Mouse (Mus musculus): ENCODE data around the gene Itpr1. TPM values are rescaled to one million over a fixed set of nuclear protein-coding genes. Genes with fewer than 3 reads are reported as not detected.

The Itpr1 gene
- polyA plus RNA-seq, 1 experiment: 68.2 TPM

DNA sequence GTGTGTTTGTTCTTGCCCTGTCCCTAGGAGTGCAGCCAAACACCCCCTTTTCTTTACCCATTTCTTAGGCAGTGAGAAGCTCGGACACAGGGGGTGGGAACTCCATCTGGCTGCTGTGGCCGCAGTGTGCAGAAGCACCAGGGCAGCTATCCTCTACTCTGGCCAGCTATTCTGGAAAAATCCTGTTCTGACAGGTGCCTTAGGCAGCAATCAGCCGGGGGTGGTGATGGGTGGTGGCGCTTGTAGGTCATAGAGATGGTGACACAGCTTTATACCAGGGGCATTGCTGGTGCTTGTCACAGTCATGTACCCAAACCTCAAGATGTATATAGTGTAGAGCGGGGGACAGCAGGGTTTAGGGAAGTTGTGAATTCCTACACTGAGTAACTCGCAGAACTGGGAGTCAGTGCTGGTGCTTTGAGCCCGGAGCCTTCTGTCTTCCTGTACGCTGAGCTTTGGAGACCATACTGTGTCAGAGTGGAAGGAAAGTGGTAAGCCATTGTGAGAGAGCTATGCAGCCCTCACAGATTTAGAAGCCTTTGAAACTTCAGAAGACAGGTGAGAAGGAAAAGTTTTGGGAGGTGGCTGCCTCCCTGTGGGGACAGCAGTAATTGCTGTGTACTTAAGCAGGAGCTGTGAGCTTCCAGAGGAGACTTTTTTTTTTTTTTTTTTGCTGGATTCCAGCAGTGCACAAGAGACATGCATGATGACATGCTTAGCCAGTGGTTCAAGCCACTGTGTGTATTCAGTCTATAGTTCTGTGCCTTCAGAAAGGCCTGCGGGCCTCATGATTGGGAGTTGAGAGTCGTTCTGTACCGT, 19.2 kb downstream of the Itpr1 start:
- TF ChIP-seq POLR2A (IDR thresholded peaks at IDR 0.05; ENCODE audit: low read depth, low read length) (no peak), CTCF (conservative IDR thresholded peaks at IDR 0.05; ENCODE audit: insufficient read depth, insufficient read length, low read depth, low read length) (peak; percentile 37; the same call in 1 of the 2 replicates)
- peaks cover 72% of the 10 kb centered on the region for H3K4me1 ChIP-seq (ENCODE audit: control insufficient read depth, insufficient read depth, low read length)
- H3K27me3 ChIP-seq (replicated peaks; ENCODE audit: control insufficient read depth, insufficient read depth, low read length): no peaks in the 10 kb centered on the region
- DNase-seq: peak; percentile 47
- H3K36me3 ChIP-seq (ENCODE audit: control insufficient read depth, insufficient read depth, low read length): no peaks in the 10 kb centered on the region
- no peak overlapping the region for H3K4me3 ChIP-seq (ENCODE audit: insufficient read depth, low read depth, low read length)
- 44% methylated on average over 11 of the region's 11 CpGs for WGBS
- H3K27ac ChIP-seq (ENCODE audit: insufficient read depth, low read depth, low read length): peak overlapping the region; percentile 62

GRCm38 (mm10) chr6:108233070-108233469, 20.2 kb downstream of the Itpr1 start:
- Histone ChIP-seq H3K27ac (ENCODE audit: insufficient read depth, low read depth, low read length) (peak overlapping the region; percentile 62), H3K4me1 (ENCODE audit: control insufficient read depth, insufficient read depth, low read length) (peaks cover 66% of the 10 kb centered on the region), H3K36me3 (ENCODE audit: control insufficient read depth, insufficient read depth, low read length) (peaks cover under 1% of the 10 kb centered on the region), H3K4me3 (ENCODE audit: insufficient read depth, low read depth, low read length) (no peak overlapping the region), H3K27me3 (replicated peaks; ENCODE audit: control insufficient read depth, insufficient read depth, low read length) (no peaks in the 10 kb centered on the region)
- DNase-seq: peak; percentile 79
- TF ChIP-seq POLR2A (IDR thresholded peaks at IDR 0.05; ENCODE audit: low read depth, low read length) (no peak), CTCF (conservative IDR thresholded peaks at IDR 0.05; ENCODE audit: insufficient read depth, insufficient read length, low read depth, low read length) (no peak)
- WGBS: 13% methylated on average over 6 of the region's 6 CpGs

DNA sequence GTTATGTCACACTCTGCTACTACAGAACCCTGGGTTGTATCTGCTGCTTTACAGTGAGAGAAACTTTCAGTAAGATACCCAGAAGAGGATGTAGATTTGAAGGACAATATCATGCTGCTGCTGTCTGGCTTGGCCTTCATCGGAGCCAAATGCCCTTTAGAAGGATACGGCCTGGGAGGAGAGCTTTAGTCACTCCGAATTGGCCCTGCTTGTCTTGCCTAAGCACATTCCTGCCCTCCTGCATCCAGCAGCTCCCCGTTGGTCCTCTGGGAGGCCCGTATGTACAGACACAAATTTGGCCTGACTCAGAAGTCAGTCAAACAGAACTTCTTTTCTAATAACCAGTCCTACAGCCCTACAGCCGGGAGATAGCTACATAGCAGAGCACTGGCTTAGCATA, 21.6 kb downstream of the Itpr1 start:
- 13% methylated on average over 6 of the region's 6 CpGs for WGBS
- no peak overlapping the region for H3K4me3 ChIP-seq (ENCODE audit: insufficient read depth, low read depth, low read length)
- H3K4me1 ChIP-seq (ENCODE audit: control insufficient read depth, insufficient read depth, low read length): peaks cover 61% of the 10 kb centered on the region
- H3K36me3 ChIP-seq (ENCODE audit: control insufficient read depth, insufficient read depth, low read length): peaks cover 3% of the 10 kb centered on the region
- no peaks in the 10 kb centered on the region for H3K27me3 ChIP-seq (replicated peaks; ENCODE audit: control insufficient read depth, insufficient read depth, low read length)
- peak; percentile 83 for DNase-seq
- peak overlapping the region; percentile 49 for H3K27ac ChIP-seq (ENCODE audit: insufficient read depth, low read depth, low read length)
- TF ChIP-seq CTCF (conservative IDR thresholded peaks at IDR 0.05; ENCODE audit: insufficient read depth, insufficient read length, low read depth, low read length): no peak
- TF ChIP-seq POLR2A (IDR thresholded peaks at IDR 0.05; ENCODE audit: low read depth, low read length): no peak

DNA sequence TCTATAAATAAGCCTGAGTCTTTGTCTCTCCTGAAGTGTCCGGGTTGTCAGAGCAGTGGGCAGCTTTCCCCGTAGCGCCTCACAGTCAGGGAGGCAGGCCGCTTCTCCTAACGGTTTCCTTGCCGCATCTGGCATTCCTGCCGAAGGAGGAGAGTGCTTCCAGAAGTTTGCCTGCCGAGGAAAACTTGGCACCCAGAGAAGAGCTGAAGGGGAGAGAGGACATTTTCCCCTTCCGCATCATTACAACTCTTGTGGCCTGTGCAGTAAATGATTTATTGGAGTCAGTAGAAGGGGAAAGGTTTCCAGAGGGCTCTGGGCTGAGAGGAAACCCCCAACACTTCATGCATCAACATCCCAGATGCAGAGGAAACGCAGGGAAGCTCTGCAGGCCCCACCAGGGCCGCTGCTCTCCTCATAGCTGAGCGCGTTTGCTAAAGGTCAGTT, 22.8 kb downstream of the Itpr1 start:
- H3K4me1 ChIP-seq (ENCODE audit: control insufficient read depth, insufficient read depth, low read length): peaks cover 62% of the 10 kb centered on the region
- H3K27ac ChIP-seq (ENCODE audit: insufficient read depth, low read depth, low read length): peak overlapping the region; percentile 76
- no peak overlapping the region for H3K4me3 ChIP-seq (ENCODE audit: insufficient read depth, low read depth, low read length)
- TF ChIP-seq POLR2A (IDR thresholded peaks at IDR 0.05; ENCODE audit: low read depth, low read length) (no peak), CTCF (conservative IDR thresholded peaks at IDR 0.05; ENCODE audit: insufficient read depth, insufficient read length, low read depth, low read length) (no peak)
- H3K27me3 ChIP-seq (replicated peaks; ENCODE audit: control insufficient read depth, insufficient read depth, low read length): no peaks in the 10 kb centered on the region
- peak; percentile 63 for DNase-seq
- H3K36me3 ChIP-seq (ENCODE audit: control insufficient read depth, insufficient read depth, low read length): peaks cover 3% of the 10 kb centered on the region
- WGBS: 8% methylated on average over 13 of the region's 13 CpGs

DNA sequence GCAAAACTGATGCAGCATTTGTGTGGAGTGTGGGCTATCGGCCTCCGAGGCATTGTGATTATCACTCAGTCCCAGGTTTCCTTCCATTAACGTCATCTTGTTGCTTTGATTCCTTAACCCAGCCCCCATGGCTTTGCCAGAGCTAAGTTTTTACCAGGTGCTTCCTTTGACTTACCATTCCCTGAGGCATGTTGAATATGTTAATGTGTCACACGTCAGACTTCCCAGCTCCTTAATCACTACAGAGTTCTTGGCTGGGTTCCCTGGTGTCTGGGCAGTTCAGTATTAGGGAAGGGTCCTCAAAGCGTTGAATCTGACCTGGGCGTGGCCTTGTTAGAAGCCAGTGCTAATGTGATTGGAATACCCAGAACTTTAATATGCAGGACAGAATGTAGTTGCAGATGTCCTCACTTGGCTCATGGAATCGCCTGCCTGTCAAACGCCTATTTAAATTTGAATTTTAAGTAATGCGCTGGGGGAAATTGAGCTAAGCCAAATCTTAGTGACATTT, 23.6 kb downstream of the Itpr1 start:
- TF ChIP-seq POLR2A (IDR thresholded peaks at IDR 0.05; ENCODE audit: low read depth, low read length): no peak
- no peak for TF ChIP-seq CTCF (conservative IDR thresholded peaks at IDR 0.05; ENCODE audit: insufficient read depth, insufficient read length, low read depth, low read length)
- H3K27ac ChIP-seq (ENCODE audit: insufficient read depth, low read depth, low read length): peak overlapping the region; percentile 76
- no peaks in the 10 kb centered on the region for H3K27me3 ChIP-seq (replicated peaks; ENCODE audit: control insufficient read depth, insufficient read depth, low read length)
- H3K4me3 ChIP-seq (ENCODE audit: insufficient read depth, low read depth, low read length): no peak overlapping the region
- H3K36me3 ChIP-seq (ENCODE audit: control insufficient read depth, insufficient read depth, low read length): peaks cover 3% of the 10 kb centered on the region
- peaks cover 55% of the 10 kb centered on the region for H3K4me1 ChIP-seq (ENCODE audit: control insufficient read depth, insufficient read depth, low read length)
- WGBS: 33% methylated on average over 9 of the region's 9 CpGs
- DNase-seq: peak; percentile 61

GRCm38 (mm10) chr6:108236996-108237395, 24.1 kb downstream of the Itpr1 start:
- Histone ChIP-seq H3K4me1 (ENCODE audit: control insufficient read depth, insufficient read depth, low read length) (peaks cover 49% of the 10 kb centered on the region), H3K27ac (ENCODE audit: insufficient read depth, low read depth, low read length) (no peak overlapping the region; the same call in 1 of the 2 replicates), H3K27me3 (replicated peaks; ENCODE audit: control insufficient read depth, insufficient read depth, low read length) (no peaks in the 10 kb centered on the region), H3K36me3 (ENCODE audit: control insufficient read depth, insufficient read depth, low read length) (peaks cover 3% of the 10 kb centered on the region), H3K4me3 (ENCODE audit: insufficient read depth, low read depth, low read length) (no peak overlapping the region)
- 81% methylated on average over 8 of the region's 8 CpGs for WGBS
- no peak for TF ChIP-seq CTCF (conservative IDR thresholded peaks at IDR 0.05; ENCODE audit: insufficient read depth, insufficient read length, low read depth, low read length)
- TF ChIP-seq POLR2A (IDR thresholded peaks at IDR 0.05; ENCODE audit: low read depth, low read length): no peak
- no peak for DNase-seq

GRCm38 (mm10) chr6:108237585-108237984, 24.7 kb downstream of the Itpr1 start:
- H3K27me3 ChIP-seq (replicated peaks; ENCODE audit: control insufficient read depth, insufficient read depth, low read length): no peaks in the 10 kb centered on the region
- DNase-seq: no peak
- H3K27ac ChIP-seq (ENCODE audit: insufficient read depth, low read depth, low read length): no peak overlapping the region
- peaks cover 44% of the 10 kb centered on the region for H3K4me1 ChIP-seq (ENCODE audit: control insufficient read depth, insufficient read depth, low read length)
- 59% methylated on average over 8 of the region's 8 CpGs for WGBS
- no peak for TF ChIP-seq CTCF (conservative IDR thresholded peaks at IDR 0.05; ENCODE audit: insufficient read depth, insufficient read length, low read depth, low read length)
- H3K4me3 ChIP-seq (ENCODE audit: insufficient read depth, low read depth, low read length): no peak overlapping the region
- peaks cover 5% of the 10 kb centered on the region for H3K36me3 ChIP-seq (ENCODE audit: control insufficient read depth, insufficient read depth, low read length)
